25 mouse cellular contexts compared by ENCODE assay signal in the genomic region with DNA sequence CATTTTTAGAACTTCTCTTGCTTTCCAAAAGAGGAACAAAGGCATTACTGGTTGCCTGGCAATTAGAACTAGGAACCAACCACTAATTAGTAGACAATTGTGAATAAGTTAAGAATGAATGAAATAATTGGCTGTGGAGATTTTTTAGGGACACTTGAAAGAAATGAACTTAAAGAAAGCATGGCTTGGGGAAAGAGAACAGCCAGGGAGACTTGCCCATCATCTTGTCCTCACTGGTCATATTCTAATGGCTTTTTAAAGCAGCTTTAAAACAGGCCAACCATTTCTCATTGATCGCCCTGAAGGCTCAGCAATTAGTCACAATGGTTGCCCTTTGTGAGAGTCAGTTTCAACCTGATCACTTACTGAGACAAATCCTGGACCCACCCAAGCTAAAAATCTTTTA.
DNase-seq lines count a peak whose midpoint lies in the region; ATAC-seq lines count a peak whose summit lies in the region.
"Had no signal": no experiment of that assay in that cellular context is flagged by ENCODE, and none has a peak within 500 bp of the region (broad histone marks: within the 10 kb centered on the region; RNA-seq: fewer than 3 reads in every experiment).

No protein-coding gene starts in this region.

- H3K4me3 ChIP-seq in forebrain, embryonic 15.5 days, result no peak overlapping the region
- H3K4me3 ChIP-seq in liver, embryonic 12.5 days, result no peak overlapping the region
- H3K4me3 ChIP-seq: embryonic facial prominence, embryonic 15.5 days; kidney, embryonic 15.5 days; left cerebral cortex, adult 2 months had no signal

- no peak overlapping the region for H3K9ac ChIP-seq in forebrain, embryonic 15.5 days (replicated peaks)
- no peak overlapping the region for H3K9ac ChIP-seq in liver, embryonic 12.5 days
- H3K9ac ChIP-seq: embryonic facial prominence, embryonic 15.5 days; kidney, embryonic 15.5 days; liver, embryonic 14.5 days; lung, embryonic 14.5 days had no signal

- intact Hi-C loops in heart, postnatal 10 days (cut with DNase I), result no loop called here

- 0% methylated on average over 1 of the region's 1 CpGs for WGBS in forebrain, embryonic 15.5 days
- 70% methylated on average over 1 of the region's 1 CpGs for WGBS in liver, embryonic 12.5 days (ENCODE audit: insufficient replicate concordance)

- H3K27me3 ChIP-seq in forebrain, embryonic 15.5 days, result no peaks in the 10 kb centered on the region
- H3K27me3 ChIP-seq in liver, embryonic 12.5 days (replicated peaks), result no peaks in the 10 kb centered on the region
- H3K27me3 ChIP-seq: embryonic facial prominence, embryonic 15.5 days; kidney, embryonic 15.5 days had no signal

- H3K27ac ChIP-seq in forebrain, embryonic 15.5 days (replicated peaks), result no peak overlapping the region
- no peak overlapping the region for H3K27ac ChIP-seq in liver, embryonic 12.5 days
- H3K27ac ChIP-seq: embryonic facial prominence, embryonic 15.5 days; kidney, embryonic 15.5 days; left cerebral cortex, adult 2 months; liver, embryonic 14.5 days had no signal

- H3K4me1 ChIP-seq in forebrain, embryonic 15.5 days, result peaks cover 22% of the 10 kb centered on the region
- no peaks in the 10 kb centered on the region for H3K4me1 ChIP-seq in liver, embryonic 12.5 days
- H3K4me1 ChIP-seq: embryonic facial prominence, embryonic 15.5 days had no signal

- ATAC-seq in forebrain, embryonic 15.5 days (replicated peaks), result peak; percentile 32; the same call in 1 of the 2 replicates
- no peak for ATAC-seq in liver, embryonic 12.5 days
- ATAC-seq: CD4-positive, CD25-positive, alpha-beta regulatory T cell, adult 4 months had no signal

- no peaks in the 10 kb centered on the region for H3K9me3 ChIP-seq in forebrain, embryonic 15.5 days
- no peaks in the 10 kb centered on the region for H3K9me3 ChIP-seq in liver, embryonic 12.5 days (replicated peaks)
- H3K9me3 ChIP-seq: embryonic facial prominence, embryonic 15.5 days; G1E; kidney, embryonic 15.5 days had no signal

- no peaks in the 10 kb centered on the region for H3K36me3 ChIP-seq in forebrain, embryonic 15.5 days
- no peaks in the 10 kb centered on the region for H3K36me3 ChIP-seq in liver, embryonic 12.5 days
- H3K36me3 ChIP-seq: embryonic facial prominence, embryonic 15.5 days; G1E; kidney, embryonic 15.5 days had no signal

- peak; percentile 49 for DNase-seq in embryo, embryonic 10.5 days (ENCODE audit: low spot score)
- DNase-seq in embryo, embryonic 11 days, result no peak
- DNase-seq in ES-CJ7 (ENCODE audit: low read depth, low spot score), result peak; percentile 83
- peak; percentile 8 for DNase-seq in brain, adult 2 months (ENCODE audit: low read depth, low spot score)
- no peak for DNase-seq in heart, postnatal 10 days
- no peak for DNase-seq in ovary, adult 18-20 months (ENCODE audit: low spot score)
- DNase-seq: adrenal gland, postnatal 25 days; cerebellum, adult 11 months; cerebellum, adult 9-11 months; gastrocnemius, postnatal 10 days; heart, adult 11 months; kidney, adult 11 months; kidney, postnatal 4 days; lung, embryonic 14.5 days; right cerebral cortex, postnatal 14 days; thymus, postnatal 14 days had no signal

- H3K4me2 ChIP-seq in forebrain, embryonic 15.5 days (replicated peaks), result no peak overlapping the region
- no peak overlapping the region for H3K4me2 ChIP-seq in liver, embryonic 12.5 days
- H3K4me2 ChIP-seq: embryonic facial prominence, embryonic 15.5 days; heart, embryonic 11.5 days; kidney, embryonic 15.5 days; lung, embryonic 14.5 days had no signal

Comparison
In these comparisons a context has a peak if more than half of its experiments do, and no peak if none do; other contexts are left out.
1. DNase-seq: peak in embryo, embryonic 10.5 days (single experiment), ES-CJ7 (single experiment) and brain, adult 2 months (single experiment); none in embryo, embryonic 11 days (single experiment), heart, postnatal 10 days (0 of 2) and ovary, adult 18-20 months (single experiment).